Comparison of ENCODE assay signal across 13 mouse cellular contexts in genomic region chr15:8994608-8995277, GRCm38 (mm10). TPM values are rescaled to one million over a fixed set of nuclear protein-coding genes. Genes with fewer than 3 reads are reported as not detected.
DNase-seq lines count a peak whose midpoint lies in the region; TF ChIP-seq lines count a peak whose summit lies in the region.
"Had no signal": no experiment of that assay in that cellular context is flagged by ENCODE, and none has a peak within 500 bp of the region (broad histone marks: within the 10 kb centered on the region; RNA-seq: fewer than 3 reads in every experiment).

No protein-coding gene starts in this region.

- 70% methylated on average over 8 of the region's 8 CpGs for WGBS in kidney, adult 2 months
- WGBS in embryonic facial prominence, embryonic 10.5 days: 77% methylated on average over 8 of the region's 8 CpGs

- no peak for DNase-seq in kidney, adult 2 months
- DNase-seq in kidney, postnatal 36 days: no peak
- peak; percentile 97 for DNase-seq in 3T3-L1 (ENCODE audit: low read depth, low spot score)
- peak; percentile 9 for DNase-seq in ES-CJ7 (ENCODE audit: low read depth, low spot score)
- peak; percentile 36 for DNase-seq in embryonic facial prominence, embryonic 10.5 days (ENCODE audit: low spot score)
- no peak for DNase-seq in thymus, postnatal 10 days (ENCODE audit: low spot score in 2 of 2)
- no peak for DNase-seq in cerebellum, postnatal 4 days (ENCODE audit: low spot score in 2 of 2)
- no peak for DNase-seq in spleen, postnatal 36 days (ENCODE audit: low spot score in 2 of 2)
- DNase-seq: heart, adult 11 months; thymus, postnatal 36 days had no signal

- TF ChIP-seq POLR2A in kidney, adult 2 months (IDR thresholded peaks at IDR 0.05; ENCODE audit: low read depth, low read length): no peak

- no peaks in the 10 kb centered on the region for H3K9me3 ChIP-seq in embryonic facial prominence, embryonic 10.5 days
- H3K9me3 ChIP-seq: embryonic facial prominence, embryonic 13.5 days; limb, embryonic 10.5 days; midbrain, embryonic 12.5 days had no signal

- H3K27ac ChIP-seq in kidney, adult 2 months (ENCODE audit: insufficient read depth, low read depth, low read length): no peak overlapping the region
- H3K27ac ChIP-seq in embryonic facial prominence, embryonic 10.5 days (replicated peaks): no peak overlapping the region
- H3K27ac ChIP-seq: embryonic facial prominence, embryonic 13.5 days; limb, embryonic 10.5 days; midbrain, embryonic 12.5 days had no signal

- no peaks in the 10 kb centered on the region for H3K36me3 ChIP-seq in kidney, adult 2 months (ENCODE audit: control insufficient read depth, insufficient read depth, low read length)
- H3K36me3 ChIP-seq in embryonic facial prominence, embryonic 10.5 days (replicated peaks): no peaks in the 10 kb centered on the region
- H3K36me3 ChIP-seq: embryonic facial prominence, embryonic 13.5 days; limb, embryonic 10.5 days; midbrain, embryonic 12.5 days had no signal

- H3K4me3 ChIP-seq in kidney, adult 2 months (ENCODE audit: insufficient read depth, low read depth, low read length): no peak overlapping the region
- no peak overlapping the region for H3K4me3 ChIP-seq in embryonic facial prominence, embryonic 10.5 days
- H3K4me3 ChIP-seq: embryonic facial prominence, embryonic 13.5 days; limb, embryonic 10.5 days; midbrain, embryonic 12.5 days had no signal

- H3K4me1 ChIP-seq in kidney, adult 2 months (ENCODE audit: control insufficient read depth, insufficient read depth, low read length): peaks cover 2% of the 10 kb centered on the region; the same call in 1 of the 2 replicates
- H3K4me1 ChIP-seq in embryonic facial prominence, embryonic 10.5 days: 0 out of 2 replicates have a peak, but pooled peaks cover 3% of the 10 kb centered on the region
- H3K4me1 ChIP-seq: embryonic facial prominence, embryonic 13.5 days; limb, embryonic 10.5 days; midbrain, embryonic 12.5 days had no signal

- peak; percentile 30; the same call in 1 of the 2 replicates for TF ChIP-seq CTCF in kidney, adult 2 months (conservative IDR thresholded peaks at IDR 0.05; ENCODE audit: insufficient read depth, insufficient read length, low read depth, low read length)

- no peaks in the 10 kb centered on the region for H3K27me3 ChIP-seq in kidney, adult 2 months (replicated peaks; ENCODE audit: control insufficient read depth, insufficient read depth, low read length)
- H3K27me3 ChIP-seq in embryonic facial prominence, embryonic 10.5 days (replicated peaks; ENCODE audit: low read depth, poor library complexity, severe bottlenecking): no peaks in the 10 kb centered on the region
- H3K27me3 ChIP-seq: embryonic facial prominence, embryonic 13.5 days; midbrain, embryonic 12.5 days had no signal

RNA-seq across cellular contexts. Expression of gene Ranbp3l, which starts 27.0 kb away (rescaled TPM):
- polyA plus RNA-seq in kidney, adult 2 months (2012; rRNA removed): 17.8 and 26.1 TPM in 2 replicates
- polyA plus RNA-seq in embryonic facial prominence, embryonic 10.5 days (2016; fragmentation: Nextera tagmentation; extraction: Ambion mirVana): 0.05 and 0.16 TPM in 2 replicates
- polyA plus RNA-seq: limb, embryonic 10.5 days had no signal

Comparison
In these comparisons a context has a peak if more than half of its experiments do, and no peak if none do; other contexts are left out.
1. DNase-seq: peak in 3T3-L1 (single experiment), ES-CJ7 (single experiment) and embryonic facial prominence, embryonic 10.5 days (single experiment); none in kidney, adult 2 months (single experiment), kidney, postnatal 36 days (0 of 2), thymus, postnatal 10 days (0 of 2), cerebellum, postnatal 4 days (0 of 2) and spleen, postnatal 36 days (0 of 2).
2. RNA of gene Ranbp3l, which starts 27.0 kb away (polyA plus RNA-seq): 17.8 to 26.1 TPM in kidney, adult 2 months; 0.05 to 0.16 TPM in embryonic facial prominence, embryonic 10.5 days; every median in the first group is over 10 times any median in the second.